Mouse (Mus musculus) lung, postnatal 36 days (tissue): ENCODE measurements at regions not wholly inside any gene's neighbourhood (a gene's known extent, or its start where the extent isn't known, plus 50 kb on each side); places are given as distances from the start of the nearest gene placed in this dataset.
"Not testable (repeated sequence)": the region's sequence is repeated elsewhere in the genome, so short reads cannot be mapped to it uniquely, and the experiment has no call there.

Experiments
- DNase-seq: peaks from one replicate; pipeline ENCODE4 v3.0.0; 2022; ENCODE audit warnings: mixed read lengths

- no peak for DNase-seq
Measured at GRCm38 (mm10) chr10:38458975-38459374, 362.6 kb downstream of the Rfpl4b start.

GRCm38 (mm10) chr10:38458424-38458823, 363.2 kb downstream of the Rfpl4b start:
- DNase-seq: no peak

- no peak for DNase-seq
Measured at GRCm38 (mm10) chr10:38456786-38457185, 364.8 kb downstream of the Rfpl4b start.

- no peak for DNase-seq
Measured at GRCm38 (mm10) chr10:38449263-38449662, 372.3 kb downstream of the Rfpl4b start.

GRCm38 (mm10) chr10:38447706-38448105, 373.9 kb downstream of the Rfpl4b start:
- no peak for DNase-seq

GRCm38 (mm10) chr10:38447256-38447655, 374.3 kb downstream of the Rfpl4b start:
- no peak for DNase-seq

GRCm38 (mm10) chr10:38439286-38439685, 382.3 kb downstream of the Rfpl4b start:
- DNase-seq: no peak

- no peak for DNase-seq
Measured at GRCm38 (mm10) chr10:38436907-38437306, 384.7 kb downstream of the Rfpl4b start.

GRCm38 (mm10) chr10:38421541-38421940, 400.0 kb downstream of the Rfpl4b start:
- no peak for DNase-seq

- no peak for DNase-seq
Measured at GRCm38 (mm10) chr10:38419771-38420170, 401.8 kb downstream of the Rfpl4b start.

- DNase-seq: no peak
Measured at GRCm38 (mm10) chr10:38383161-38383560, 438.4 kb downstream of the Rfpl4b start.

GRCm38 (mm10) chr10:38381873-38382296, 439.7 kb downstream of the Rfpl4b start:
- no peak for DNase-seq

- no peak for DNase-seq
Measured at GRCm38 (mm10) chr10:38380388-38380787, 441.2 kb downstream of the Rfpl4b start.

- no peak for DNase-seq
Measured at GRCm38 (mm10) chr10:38366776-38367175, 454.8 kb downstream of the Rfpl4b start.

GRCm38 (mm10) chr10:38364876-38365275, 456.7 kb downstream of the Rfpl4b start:
- DNase-seq: no peak

GRCm38 (mm10) chr10:38357539-38358232, 463.9 kb downstream of the Rfpl4b start:
- no peak for DNase-seq

GRCm38 (mm10) chr10:38353973-38354372, 467.6 kb downstream of the Rfpl4b start:
- no peak for DNase-seq

- no peak for DNase-seq
Measured at GRCm38 (mm10) chr10:38353526-38353925, 468.1 kb downstream of the Rfpl4b start.

GRCm38 (mm10) chr10:38347029-38347428, 474.6 kb downstream of the Rfpl4b start:
- DNase-seq: not testable (repeated sequence)

- DNase-seq: no peak
Measured at GRCm38 (mm10) chr10:38340406-38341175, 481.0 kb downstream of the Rfpl4b start.

GRCm38 (mm10) chr10:38308716-38309392, 512.7 kb downstream of the Rfpl4b start:
- DNase-seq: peak; percentile 2

GRCm38 (mm10) chr10:38295724-38296123, 525.9 kb downstream of the Rfpl4b start:
- peak; percentile 80 for DNase-seq

GRCm38 (mm10) chr10:38288689-38289283, 532.8 kb downstream of the Rfpl4b start:
- no peak for DNase-seq
